In the genomic region with DNA sequence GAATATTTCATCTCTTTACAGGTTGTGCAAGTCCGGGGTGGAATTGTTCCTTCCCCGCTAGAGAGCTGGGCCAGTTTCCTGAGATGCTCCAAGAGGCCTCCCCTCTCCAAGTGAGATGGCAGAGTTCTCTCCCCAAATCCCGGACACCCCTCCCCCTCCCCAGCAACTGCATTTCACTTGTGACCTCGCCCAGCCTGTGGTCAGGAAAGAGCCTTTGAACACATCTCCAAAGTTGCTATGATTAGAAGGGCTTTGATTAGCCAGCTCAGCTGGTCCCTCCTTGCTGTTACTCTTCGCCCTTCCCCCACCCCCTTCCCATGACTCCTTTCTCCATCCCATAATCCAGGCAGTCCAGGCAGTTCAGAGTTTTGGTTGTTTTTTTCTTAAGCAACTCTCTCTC, we compare ENCODE assay signal across 9 mouse cellular contexts.
DNase-seq lines count a peak whose midpoint lies in the region; ATAC-seq and TF ChIP-seq lines count a peak whose summit lies in the region.
"Had no signal": no experiment of that assay in that cellular context is flagged by ENCODE, and none has a peak within 500 bp of the region (broad histone marks: within the 10 kb centered on the region; RNA-seq: fewer than 3 reads in every experiment).

No protein-coding gene starts in this region.

- 26% methylated on average over 5 of the region's 5 CpGs for WGBS in hindbrain, embryonic 11.5 days
- 30% methylated on average over 5 of the region's 5 CpGs for WGBS in hindbrain, embryonic 14.5 days
- 20% methylated on average over 5 of the region's 5 CpGs for WGBS in embryonic facial prominence, embryonic 15.5 days

- H3K27me3 ChIP-seq in hindbrain, embryonic 11.5 days (ENCODE audit: control insufficient read depth, insufficient read depth, low read length): no peaks in the 10 kb centered on the region
- H3K27me3 ChIP-seq in hindbrain, embryonic 14.5 days (ENCODE audit: control insufficient read depth, insufficient read depth, low read length): no peaks in the 10 kb centered on the region
- no peaks in the 10 kb centered on the region for H3K27me3 ChIP-seq in embryonic facial prominence, embryonic 15.5 days

- no peak for TF ChIP-seq CTCF in bone marrow macrophage, adult 2 months (IDR thresholded peaks at IDR 0.05; ENCODE audit: low read depth, low read length)

- ATAC-seq in hindbrain, embryonic 11.5 days (ENCODE audit: low FRiP score): no peak
- ATAC-seq in hindbrain, embryonic 14.5 days (ENCODE audit: low FRiP score): no peak
- ATAC-seq in embryonic facial prominence, embryonic 15.5 days (ENCODE audit: insufficient number of reproducible peaks, low FRiP score, low TSS enrichment, low read depth): no peak

- no peak overlapping the region for H3K4me3 ChIP-seq in hindbrain, embryonic 11.5 days (ENCODE audit: low read depth, low read length)
- no peak overlapping the region for H3K4me3 ChIP-seq in hindbrain, embryonic 14.5 days (replicated peaks; ENCODE audit: low read length)
- H3K4me3 ChIP-seq in bone marrow macrophage, adult 2 months (ENCODE audit: insufficient read depth, low read length): no peak overlapping the region
- no peak overlapping the region for H3K4me3 ChIP-seq in embryonic facial prominence, embryonic 15.5 days (replicated peaks)

- H3K4me1 ChIP-seq in hindbrain, embryonic 11.5 days (replicated peaks; ENCODE audit: control insufficient read depth, insufficient read depth, low read length): no peaks in the 10 kb centered on the region
- no peaks in the 10 kb centered on the region for H3K4me1 ChIP-seq in hindbrain, embryonic 14.5 days (replicated peaks; ENCODE audit: control insufficient read depth, insufficient read depth, low read length)
- H3K4me1 ChIP-seq in bone marrow macrophage, adult 2 months (ENCODE audit: control insufficient read depth, insufficient read depth, low read length): peaks cover 24% of the 10 kb centered on the region
- H3K4me1 ChIP-seq in embryonic facial prominence, embryonic 15.5 days: peaks cover 9% of the 10 kb centered on the region

- H3K36me3 ChIP-seq in hindbrain, embryonic 11.5 days (ENCODE audit: control insufficient read depth, insufficient read depth, low read length): no peaks in the 10 kb centered on the region
- no peaks in the 10 kb centered on the region for H3K36me3 ChIP-seq in hindbrain, embryonic 14.5 days (replicated peaks; ENCODE audit: control insufficient read depth, insufficient read depth)
- H3K36me3 ChIP-seq in embryonic facial prominence, embryonic 15.5 days: no peaks in the 10 kb centered on the region

- H3K4me2 ChIP-seq in hindbrain, embryonic 11.5 days (replicated peaks; ENCODE audit: low read depth, low read length): no peak overlapping the region
- no peak overlapping the region for H3K4me2 ChIP-seq in hindbrain, embryonic 14.5 days (replicated peaks)
- 0 out of 2 replicates have a peak overlapping the region, but pooled peaks have one; percentile 6 for H3K4me2 ChIP-seq in embryonic facial prominence, embryonic 15.5 days (replicated peaks)

- no peak overlapping the region for H3K9ac ChIP-seq in hindbrain, embryonic 11.5 days (ENCODE audit: low read depth, low read length)
- no peak overlapping the region for H3K9ac ChIP-seq in hindbrain, embryonic 14.5 days
- H3K9ac ChIP-seq in embryonic facial prominence, embryonic 15.5 days: no peak overlapping the region

- H3K9me3 ChIP-seq in hindbrain, embryonic 11.5 days (ENCODE audit: control insufficient read depth, low read length): no peaks in the 10 kb centered on the region
- no peaks in the 10 kb centered on the region for H3K9me3 ChIP-seq in hindbrain, embryonic 14.5 days (ENCODE audit: control insufficient read depth, low read length)
- H3K9me3 ChIP-seq in embryonic facial prominence, embryonic 15.5 days (replicated peaks): no peaks in the 10 kb centered on the region

- DNase-seq in hindbrain, embryonic 11.5 days (ENCODE audit: low spot score): peak; percentile 32
- no peak for DNase-seq in hindbrain, embryonic 14.5 days (ENCODE audit: low spot score)
- peak; percentile 80 for DNase-seq in lung, postnatal 10 days
- no peak for DNase-seq in urinary bladder, adult 18-20 months (ENCODE audit: low spot score in 2 of 2)
- DNase-seq in thymus, postnatal 14 days: no peak
- DNase-seq in B cell, adult 2 months: no peak
- DNase-seq: cerebellum, postnatal 10 days had no signal

- no peak for TF ChIP-seq POLR2A in bone marrow macrophage, adult 2 months (IDR thresholded peaks at IDR 0.05; ENCODE audit: borderline replicate concordance, low read depth, low read length)

- no peak overlapping the region for H3K27ac ChIP-seq in hindbrain, embryonic 11.5 days (ENCODE audit: low read depth, low read length)
- no peak overlapping the region for H3K27ac ChIP-seq in hindbrain, embryonic 14.5 days
- H3K27ac ChIP-seq in bone marrow macrophage, adult 2 months (ENCODE audit: insufficient read depth, low read depth, low read length): peak overlapping the region; percentile 74; the same call in 1 of the 2 replicates
- no peak overlapping the region for H3K27ac ChIP-seq in embryonic facial prominence, embryonic 15.5 days (replicated peaks)

Comparison
In these comparisons a context has a peak if more than half of its experiments do, and no peak if none do; other contexts are left out.
1. DNase-seq: peak in hindbrain, embryonic 11.5 days (single experiment) and lung, postnatal 10 days (single experiment); none in hindbrain, embryonic 14.5 days (single experiment), urinary bladder, adult 18-20 months (0 of 2), thymus, postnatal 14 days (single experiment) and B cell, adult 2 months (0 of 2).